In genomic region chr13:58034985-58035384, GRCm38 (mm10) we compare ENCODE assay signal across 13 mouse cellular contexts.
DNase-seq lines count a peak whose midpoint lies in the region; ATAC-seq and TF ChIP-seq lines count a peak whose summit lies in the region.
"Had no signal": no experiment of that assay in that cellular context is flagged by ENCODE, and none has a peak within 500 bp of the region (broad histone marks: within the 10 kb centered on the region; RNA-seq: fewer than 3 reads in every experiment).

No protein-coding gene starts in this region.

- WGBS in heart, postnatal 0 days: 87% methylated on average over 3 of the region's 3 CpGs
- 88% methylated on average over 3 of the region's 3 CpGs for WGBS in heart, embryonic 10.5 days
- 88% methylated on average over 3 of the region's 3 CpGs for WGBS in liver, adult 2 months
- 82% methylated on average over 3 of the region's 3 CpGs for WGBS in liver, embryonic 12.5 days (ENCODE audit: insufficient replicate concordance)

- peak overlapping the region; percentile 49; the same call in 1 of the 2 replicates for H3K27ac ChIP-seq in heart, postnatal 0 days (ENCODE audit: low read depth)
- no peak overlapping the region for H3K27ac ChIP-seq in heart, embryonic 10.5 days
- H3K27ac ChIP-seq in liver, adult 2 months (replicated peaks; ENCODE audit: insufficient read depth, low read depth, low read length): no peak overlapping the region
- H3K27ac ChIP-seq in liver, embryonic 12.5 days: no peak overlapping the region
- H3K27ac ChIP-seq: embryonic facial prominence, embryonic 13.5 days; hindbrain, embryonic 12.5 days; liver, embryonic 13.5 days had no signal

- no peaks in the 10 kb centered on the region for H3K27me3 ChIP-seq in heart, postnatal 0 days (ENCODE audit: control insufficient read depth, insufficient read depth, low read length)
- H3K27me3 ChIP-seq in heart, embryonic 10.5 days (ENCODE audit: insufficient read depth, poor library complexity, severe bottlenecking): no peaks in the 10 kb centered on the region
- H3K27me3 ChIP-seq in liver, adult 2 months (ENCODE audit: control insufficient read depth, insufficient read depth, low read length): no peaks in the 10 kb centered on the region
- peaks cover 3% of the 10 kb centered on the region; the same call in 1 of the 2 replicates for H3K27me3 ChIP-seq in liver, embryonic 12.5 days (replicated peaks)
- H3K27me3 ChIP-seq in E14TG2a.4 (ENCODE audit: insufficient read depth, low read length): peaks cover 41% of the 10 kb centered on the region
- H3K27me3 ChIP-seq: embryonic facial prominence, embryonic 13.5 days; hindbrain, embryonic 12.5 days; liver, embryonic 13.5 days had no signal

- no peak for TF ChIP-seq POLR2A in liver, adult 2 months (IDR thresholded peaks at IDR 0.05; ENCODE audit: extremely low read depth, insufficient read depth, low read length)

- H3K4me1 ChIP-seq in heart, postnatal 0 days (ENCODE audit: control insufficient read depth, insufficient read depth): peaks cover 24% of the 10 kb centered on the region
- peaks cover 13% of the 10 kb centered on the region for H3K4me1 ChIP-seq in heart, embryonic 10.5 days
- H3K4me1 ChIP-seq in liver, adult 2 months (ENCODE audit: control insufficient read depth, insufficient read depth, low read length): no peaks in the 10 kb centered on the region
- no peaks in the 10 kb centered on the region for H3K4me1 ChIP-seq in liver, embryonic 12.5 days
- no peaks in the 10 kb centered on the region for H3K4me1 ChIP-seq in E14TG2a.4 (replicated peaks; ENCODE audit: low read depth, low read length)
- H3K4me1 ChIP-seq: liver, embryonic 13.5 days had no signal

- H3K9me3 ChIP-seq in heart, postnatal 0 days (replicated peaks; ENCODE audit: control insufficient read depth, low read length): no peaks in the 10 kb centered on the region
- no peaks in the 10 kb centered on the region for H3K9me3 ChIP-seq in heart, embryonic 10.5 days
- H3K9me3 ChIP-seq in liver, embryonic 12.5 days (replicated peaks): no peaks in the 10 kb centered on the region
- H3K9me3 ChIP-seq in E14TG2a.4 (ENCODE audit: low read length): peaks cover 8% of the 10 kb centered on the region; the same call in 1 of the 2 replicates
- H3K9me3 ChIP-seq: embryonic facial prominence, embryonic 13.5 days; hindbrain, embryonic 12.5 days; liver, embryonic 13.5 days had no signal

- ATAC-seq in cerebellum, adult (ENCODE audit: insufficient number of reproducible peaks, low FRiP score, low TSS enrichment): no peak
- ATAC-seq in heart, postnatal 0 days (ENCODE audit: insufficient read depth, low read depth): no peak
- ATAC-seq in liver, embryonic 12.5 days: no peak
- ATAC-seq: midbrain, embryonic 16.5 days had no signal

- no peak overlapping the region for H3K4me2 ChIP-seq in heart, postnatal 0 days (ENCODE audit: low read depth, low read length)
- no peak overlapping the region for H3K4me2 ChIP-seq in liver, embryonic 12.5 days
- H3K4me2 ChIP-seq: embryonic facial prominence, embryonic 13.5 days; hindbrain, embryonic 12.5 days; liver, embryonic 13.5 days had no signal

- no peak overlapping the region for H3K9ac ChIP-seq in heart, postnatal 0 days (replicated peaks; ENCODE audit: low read depth, low read length)
- no peak overlapping the region for H3K9ac ChIP-seq in liver, adult 2 months (ENCODE audit: low read depth, low read length)
- H3K9ac ChIP-seq in liver, embryonic 12.5 days: no peak overlapping the region
- H3K9ac ChIP-seq: embryonic facial prominence, embryonic 13.5 days; hindbrain, embryonic 12.5 days; liver, embryonic 13.5 days had no signal

- TF ChIP-seq EP300 in heart, postnatal 0 days (IDR thresholded peaks at IDR 0.05; ENCODE audit: low read depth): no peak

- H3K36me3 ChIP-seq in heart, postnatal 0 days (replicated peaks; ENCODE audit: control insufficient read depth, insufficient read depth, low read length): no peaks in the 10 kb centered on the region; the same call in 1 of the 2 replicates
- no peaks in the 10 kb centered on the region for H3K36me3 ChIP-seq in heart, embryonic 10.5 days
- H3K36me3 ChIP-seq in liver, adult 2 months (ENCODE audit: control insufficient read depth, insufficient read depth, low read length): no peaks in the 10 kb centered on the region
- H3K36me3 ChIP-seq in liver, embryonic 12.5 days: no peaks in the 10 kb centered on the region
- H3K36me3 ChIP-seq in E14TG2a.4 (ENCODE audit: insufficient read depth, low read length): no peaks in the 10 kb centered on the region
- H3K36me3 ChIP-seq: embryonic facial prominence, embryonic 13.5 days; hindbrain, embryonic 12.5 days; liver, embryonic 13.5 days had no signal

- no peaks in the 10 kb centered on the region for H3K79me2 ChIP-seq in liver, adult 2 months (ENCODE audit: control insufficient read depth, insufficient read depth, low read length)

- DNase-seq in cerebellum, adult 8-10 months: peak; percentile 11
- no peak for DNase-seq in heart, postnatal 0 days (ENCODE audit: low spot score)
- no peak for DNase-seq in heart, embryonic 10.5 days (ENCODE audit: low spot score)
- no peak for DNase-seq in liver, adult 2 months (ENCODE audit: extremely low read depth, low read depth, low spot score)
- DNase-seq in embryo, embryonic 10.5 days (ENCODE audit: low spot score): no peak
- DNase-seq: liver, embryonic 13.5 days; thymus, postnatal 4 days had no signal

- no peak for TF ChIP-seq CTCF in heart, postnatal 0 days (IDR thresholded peaks at IDR 0.05; ENCODE audit: low read depth)
- 0 out of 2 replicates have a peak, but pooled peaks have one; percentile 5 for TF ChIP-seq CTCF in liver, adult 2 months (IDR thresholded peaks at IDR 0.05; ENCODE audit: low read depth, low read length)
- TF ChIP-seq CTCF in E14TG2a.4 (conservative IDR thresholded peaks at IDR 0.05; ENCODE audit: low read length): peak; percentile 10; the same call in 1 of the 2 replicates

- H3K4me3 ChIP-seq in heart, postnatal 0 days (ENCODE audit: low read depth, low read length): no peak overlapping the region
- H3K4me3 ChIP-seq in heart, embryonic 10.5 days: no peak overlapping the region
- H3K4me3 ChIP-seq in liver, adult 2 months (ENCODE audit: insufficient read depth, low read depth, low read length): no peak overlapping the region
- no peak overlapping the region for H3K4me3 ChIP-seq in liver, embryonic 12.5 days
- no peak overlapping the region for H3K4me3 ChIP-seq in E14TG2a.4 (replicated peaks; ENCODE audit: low read length)
- H3K4me3 ChIP-seq: embryonic facial prominence, embryonic 13.5 days; hindbrain, embryonic 12.5 days; liver, embryonic 13.5 days had no signal
